Mouse (Mus musculus): ENCODE data around the gene Cldn11.

DNA sequence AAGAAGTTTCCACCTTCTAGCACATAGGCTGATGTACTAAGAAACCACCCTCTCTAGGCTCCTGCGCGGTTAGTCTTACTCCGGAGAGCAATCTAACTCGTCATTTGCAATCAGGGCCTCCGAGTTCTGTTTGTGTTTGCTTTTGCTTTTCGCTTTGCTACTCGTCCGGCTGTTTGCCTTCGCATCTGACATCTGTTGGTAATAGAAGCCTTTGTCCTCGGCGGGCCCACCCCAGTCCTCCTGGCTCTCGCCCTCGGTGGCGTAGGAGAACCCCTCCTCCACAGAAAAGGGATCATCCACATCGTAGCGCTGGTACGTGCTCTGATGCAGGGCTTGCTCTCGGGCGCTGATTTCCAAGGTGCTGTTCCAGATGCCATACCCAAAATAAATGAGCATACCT, 59.3 kb downstream of the Cldn11 start:
- TF ChIP-seq POLR2A (IDR thresholded peaks at IDR 0.05; ENCODE audit: insufficient read depth, low read length) = no peak
- TF ChIP-seq CTCF (IDR thresholded peaks at IDR 0.05; ENCODE audit: low read depth, low read length) = no peak
